Mouse (Mus musculus) liver, postnatal 0 days (tissue): ENCODE results near the gene Strc. TPM values are rescaled to one million over a fixed set of nuclear protein-coding genes. Genes with fewer than 3 reads are reported as not detected.
A peak's percentile ranks its signal among the peaks of the same experiment; 100 is the strongest.

ENCODE experiments used
- ATAC-seq: fragments of 200-750 bp; cut with Nextera tagmentation; 2 replicates; pipeline ENCODE4 v1.8.0; 2017; ENCODE audit warnings: mild to moderate bottlenecking, moderate library complexity
- DNase-seq: peaks from one replicate; pipeline ENCODE4 v3.0.0-alpha.2; 2016
- H3K27ac ChIP-seq: fragments of 300-500 bp; sonication (generic); 2 replicates; pipeline ENCODE4 v1.5.1; 2014; ENCODE audit warnings: antibody characterized with exemption, moderate library complexity, mild to moderate bottlenecking, low read depth
- H3K27me3 ChIP-seq: fragments of 300-500 bp; sonication (generic); 2 replicates; pipeline ENCODE4 v1.6.1; 2014; ENCODE audit warnings: low read length, control low read depth, mixed read lengths; ENCODE audit not compliant: insufficient read depth
- H3K36me3 ChIP-seq: fragments of 300-500 bp; sonication (generic); replicated peaks from 2 replicates; pipeline ENCODE4 v1.6.1; 2014; ENCODE audit warnings: mild to moderate bottlenecking, control low read depth, low read length, moderate library complexity, mixed read lengths; ENCODE audit not compliant: insufficient read depth
- H3K4me1 ChIP-seq: fragments of 300-500 bp; sonication (generic); 2 replicates; pipeline ENCODE4 v1.6.1; 2014; ENCODE audit warnings: antibody characterized with exemption, mild to moderate bottlenecking, control low read depth; ENCODE audit not compliant: insufficient read depth
- H3K4me2 ChIP-seq: fragments of 300-500 bp; sonication (generic); 2 replicates; pipeline ENCODE4 v1.6.1; 2014; ENCODE audit warnings: low read depth, mild to moderate bottlenecking, low read length, moderate library complexity, mixed read lengths
- H3K4me3 ChIP-seq: fragments of 300-500 bp; sonication (generic); 2 replicates; pipeline ENCODE4 v1.5.1; 2014; ENCODE audit warnings: low read depth, low read length
- H3K9ac ChIP-seq: fragments of 300-500 bp; sonication (generic); replicated peaks from 2 replicates; pipeline ENCODE4 v1.6.1; 2014; ENCODE audit warnings: mild to moderate bottlenecking, moderate library complexity
- H3K9me3 ChIP-seq: fragments of 300-500 bp; sonication (generic); 2 replicates; pipeline ENCODE4 v1.6.1; 2016; ENCODE audit warnings: mild to moderate bottlenecking, control low read depth, low read length, mixed read lengths
- CTCF ChIP-seq: sonication (generic); IDR thresholded peaks from 2 replicates; pipeline ENCODE4 v1.5.1; 2016; ENCODE audit warnings: antibody characterized with exemption, low read depth
- EP300 ChIP-seq: IDR thresholded peaks from 2 replicates; pipeline ENCODE4 v1.6.1; 2016; ENCODE audit warnings: antibody characterized with exemption, low read depth, mild to moderate bottlenecking
- WGBS: fragments of 180-500 bp; shearing (Covaris S2); extraction: QIAGEN DNeasy Blood & Tissue Kit; methylation state at CpG from one replicate; pipeline ENCODE4 v1.1.7; 2014; ENCODE audit not compliant: insufficient replicate concordance; 5-methylcytosine and 5-hydroxymethylcytosine counted together
- polyA plus RNA-seq: library from polyadenylated mRNA; unstranded; fragments of >200 nt; fragmentation: Nextera tagmentation; extraction: Ambion mirVana; gene quantifications from 2 replicates; pipeline ENCODE4 v1.2.1, GENCODE M21; 2015

The Strc gene
- polyA plus RNA-seq, 1 experiment from 2014 or later: not detected

- H3K4me2 ChIP-seq: peak overlapping the region; percentile 35
- under 1% methylated on average over 16 of the region's 16 CpGs for WGBS
- no peak overlapping the region for H3K9ac ChIP-seq
- no peak for ATAC-seq
- H3K4me3 ChIP-seq: 0 out of 2 replicates have a peak overlapping the region, but pooled peaks have one; percentile 8
- peaks cover 47% of the 10 kb centered on the region for H3K27me3 ChIP-seq
- H3K27ac ChIP-seq: no peak overlapping the region
- no peak for TF ChIP-seq CTCF
- TF ChIP-seq EP300: no peak
- peaks cover 6% of the 10 kb centered on the region for H3K4me1 ChIP-seq
- no peaks in the 10 kb centered on the region for H3K36me3 ChIP-seq
- no peaks in the 10 kb centered on the region for H3K9me3 ChIP-seq
- DNase-seq: peak; percentile 37
These were observed 28.6 kb downstream of the Strc start for GRCm38 (mm10) chr2:121358381-121358780.

DNA sequence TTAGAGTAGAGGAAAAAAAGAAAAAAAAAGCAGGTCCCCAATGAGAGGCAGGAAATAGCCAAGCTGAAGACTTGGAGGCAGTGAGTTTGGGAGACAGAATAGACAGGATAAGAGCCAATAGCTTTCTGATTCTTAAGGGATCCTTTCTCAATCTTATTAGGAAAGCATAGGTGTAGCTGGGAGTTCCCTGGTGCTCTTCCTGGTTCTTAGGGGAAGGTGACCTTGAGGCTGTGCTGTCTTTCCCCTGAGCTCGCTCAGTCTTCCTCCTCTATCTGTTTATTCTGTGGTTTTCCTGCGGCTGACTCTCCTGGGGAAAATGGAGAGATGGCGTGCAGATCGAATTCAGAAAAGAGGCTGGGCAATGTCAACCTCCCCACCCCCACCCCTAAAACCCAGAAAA is 29.0 kb downstream of the Strc start:
- H3K36me3 ChIP-seq: no peaks in the 10 kb centered on the region
- H3K4me3 ChIP-seq: no peak overlapping the region
- H3K9me3 ChIP-seq: no peaks in the 10 kb centered on the region
- 1% methylated on average over 4 of the region's 4 CpGs for WGBS
- no peak overlapping the region for H3K4me2 ChIP-seq
- TF ChIP-seq CTCF (no peak), EP300 (no peak)
- ATAC-seq (no peak), DNase-seq (no peak)
- no peak overlapping the region for H3K9ac ChIP-seq
- peaks cover 47% of the 10 kb centered on the region for H3K27me3 ChIP-seq
- peaks cover 6% of the 10 kb centered on the region for H3K4me1 ChIP-seq
- no peak overlapping the region for H3K27ac ChIP-seq

DNA sequence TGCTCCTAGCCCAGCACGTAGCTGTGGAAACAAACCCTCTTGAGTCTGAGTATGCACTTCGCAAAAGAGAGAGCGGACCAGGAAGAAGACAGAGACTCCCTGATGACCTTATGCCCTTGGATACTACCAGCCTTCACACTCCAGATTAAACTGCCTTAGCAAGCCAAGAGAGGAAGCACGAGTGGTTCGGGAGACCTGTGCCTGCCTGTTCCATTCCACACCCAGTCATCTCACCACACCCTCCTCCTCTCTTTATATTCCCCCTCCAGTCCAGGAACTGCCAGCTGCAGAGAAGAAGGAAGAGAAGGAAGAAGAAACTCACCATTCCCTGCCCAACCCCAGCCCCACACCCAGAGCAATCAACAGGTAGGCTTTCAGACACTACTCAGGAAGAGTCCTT is 29.5 kb downstream of the Strc start, which contains the start of gene Ckmt1:
Gene Ckmt1 (plus strand): TSS at position 221 of the 400 bp plus-strand sequence.
- H3K9me3 ChIP-seq: no peaks in the 10 kb centered on the region
- H3K27ac ChIP-seq: no peak within 1 kb of the TSS
- peaks cover 47% of the 10 kb centered on the region for H3K27me3 ChIP-seq
- ATAC-seq (no peak), DNase-seq (no peak)
- no peaks in the 10 kb centered on the region for H3K36me3 ChIP-seq
- WGBS: 50% methylated on average over 5 of the region's 5 CpGs
- 0 out of 2 replicates have a peak within 1 kb of the TSS, but pooled peaks have one; percentile 8 for H3K4me3 ChIP-seq
- peak within 1 kb of the TSS; percentile 35 for H3K4me2 ChIP-seq
- H3K4me1 ChIP-seq: peaks cover 6% of the 10 kb centered on the region
- H3K9ac ChIP-seq: no peak within 1 kb of the TSS
- TF ChIP-seq EP300: no peak
- no peak for TF ChIP-seq CTCF

DNA sequence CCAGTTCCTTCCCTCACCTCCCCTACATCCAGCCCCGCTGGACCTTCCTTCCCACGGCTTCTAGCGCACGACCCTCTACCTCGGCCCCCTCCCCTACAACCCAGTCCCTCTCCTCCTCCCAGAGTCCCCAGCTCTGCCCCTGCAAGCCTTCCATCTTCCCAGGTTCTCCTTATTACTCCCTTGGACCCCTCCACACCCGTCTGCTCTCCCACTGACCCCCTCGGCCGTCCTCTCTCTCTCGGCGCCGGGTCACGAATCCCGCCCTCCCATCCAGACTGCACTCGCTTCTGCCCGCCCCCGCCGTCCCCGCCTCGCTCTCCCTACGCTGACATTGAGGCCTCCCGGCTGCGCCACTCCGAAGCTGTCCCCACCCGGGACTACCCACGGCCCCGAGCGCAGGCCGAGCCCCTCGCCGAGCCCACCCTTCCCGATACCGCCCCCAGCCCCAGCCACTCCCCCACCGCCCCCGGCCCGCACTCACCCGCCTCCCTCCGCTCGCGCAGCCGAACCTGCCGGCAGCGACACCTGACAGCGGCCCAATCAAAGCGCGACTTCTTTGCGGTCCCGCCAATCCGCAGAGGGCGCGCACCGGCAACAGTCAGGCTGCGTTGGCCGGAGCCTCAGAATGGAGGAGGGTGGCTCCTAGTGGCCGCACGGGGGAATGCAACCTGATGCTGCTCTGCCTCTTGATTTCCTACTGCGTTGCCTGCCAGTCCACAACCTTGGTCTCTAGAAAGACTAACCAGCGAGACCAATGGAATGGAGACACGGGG is 32.0 kb downstream of the Strc start, which contains the start of gene Ppip5k1:
Gene Ppip5k1 (minus strand): TSS at position 577 of the 773 bp plus-strand sequence.
- H3K27me3 ChIP-seq: peaks cover 41% of the 10 kb centered on the region
- H3K4me3 ChIP-seq: peak within 1 kb of the TSS; percentile 66
- ATAC-seq: peak; percentile 99
- peaks cover 6% of the 10 kb centered on the region for H3K4me1 ChIP-seq
- H3K9me3 ChIP-seq: no peaks in the 10 kb centered on the region
- H3K27ac ChIP-seq: no peak within 1 kb of the TSS
- no peaks in the 10 kb centered on the region for H3K36me3 ChIP-seq
- peak; percentile 96 for DNase-seq
- peak within 1 kb of the TSS; percentile 99 for H3K4me2 ChIP-seq
- peak; percentile 99 for TF ChIP-seq CTCF
- TF ChIP-seq EP300: no peak
- WGBS: under 1% methylated on average over 53 of the region's 58 CpGs
- H3K9ac ChIP-seq: peak within 1 kb of the TSS; percentile 75

- peak overlapping the region; percentile 75 for H3K9ac ChIP-seq
- DNase-seq (no peak), ATAC-seq (no peak)
- peaks cover 36% of the 10 kb centered on the region for H3K27me3 ChIP-seq
- peak overlapping the region; percentile 66 for H3K4me3 ChIP-seq
- no peak for TF ChIP-seq EP300
- no peak for TF ChIP-seq CTCF
- H3K4me1 ChIP-seq: peaks cover 6% of the 10 kb centered on the region
- no peaks in the 10 kb centered on the region for H3K36me3 ChIP-seq
- H3K4me2 ChIP-seq: peak overlapping the region; percentile 99
- 5% methylated on average over 6 of the region's 6 CpGs for WGBS
- no peaks in the 10 kb centered on the region for H3K9me3 ChIP-seq
- H3K27ac ChIP-seq: no peak overlapping the region
These were observed 32.6 kb downstream of the Strc start for GRCm38 (mm10) chr2:121354378-121354777.

- no peak overlapping the region for H3K9ac ChIP-seq
- no peak for TF ChIP-seq EP300
- TF ChIP-seq CTCF: no peak
- ATAC-seq: no peak
- H3K9me3 ChIP-seq: no peaks in the 10 kb centered on the region
- H3K27ac ChIP-seq: no peak overlapping the region
- WGBS: 56% methylated on average over 8 of the region's 8 CpGs
- H3K36me3 ChIP-seq: no peaks in the 10 kb centered on the region
- H3K4me3 ChIP-seq: no peak overlapping the region
- no peak overlapping the region for H3K4me2 ChIP-seq
- DNase-seq: no peak
- H3K4me1 ChIP-seq: peaks cover 6% of the 10 kb centered on the region
- peaks cover 24% of the 10 kb centered on the region for H3K27me3 ChIP-seq
These were observed 33.8 kb downstream of the Strc start for GRCm38 (mm10) chr2:121353156-121353555.
